Mouse (Mus musculus) testis, adult 2 months (tissue): ENCODE results near the gene Snx30.

Experiments used
- CTCF ChIP-seq: fragments of 200-500 bp; IDR thresholded peaks from 2 replicates; pipeline ENCODE4 v1.5.1; 2012; ENCODE audit warnings: low read depth, mild to moderate bottlenecking, inconsistent platforms, low read length, moderate library complexity; ENCODE audit not compliant: control insufficient read depth, insufficient read depth, insufficient replicate concordance
- POLR2A ChIP-seq: fragments of 200-500 bp; IDR thresholded peaks from 2 replicates; pipeline ENCODE4 v1.6.1; 2012; ENCODE audit warnings: low read depth, mild to moderate bottlenecking, inconsistent platforms, low read length, moderate library complexity; ENCODE audit not compliant: control insufficient read depth

DNA sequence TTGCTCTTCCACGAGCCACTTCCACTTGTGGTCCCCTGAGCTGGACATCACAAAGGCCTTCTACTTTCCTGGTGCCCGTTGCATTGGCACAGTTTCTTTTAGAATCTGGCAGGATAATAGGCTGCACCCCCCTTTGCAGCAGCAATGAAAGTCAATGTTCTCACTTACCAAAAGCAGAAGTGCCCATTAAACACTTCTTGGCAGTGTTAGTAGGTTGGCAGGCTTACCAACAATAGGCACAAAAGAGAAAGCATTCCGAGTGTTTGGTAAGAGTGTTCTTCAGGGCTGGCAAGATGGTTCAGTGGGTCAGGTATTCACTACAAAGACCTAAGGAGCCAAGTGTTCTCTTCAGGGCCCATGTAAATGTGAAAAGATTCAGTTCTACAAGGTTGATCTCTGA, 73.8 kb downstream of the Snx30 start:
- TF ChIP-seq CTCF, result no peak
- no peak for TF ChIP-seq POLR2A
